Mouse (Mus musculus): ENCODE measurements at regions not wholly inside any gene's neighbourhood (a gene's known extent, or its start where the extent isn't known, plus 50 kb on each side); places are given as distances from the start of the nearest gene placed in this dataset.
"Not testable (repeated sequence)": the region's sequence is repeated elsewhere in the genome, so short reads cannot be mapped to it uniquely, and the experiment has no call there.

- in situ Hi-C loops (cut with MboI, MseI) = no loop called here
These were observed 80.0 kb downstream of the Nfkbiz start for GRCm38 (mm10) chr16:55758707-55759067.

- in situ Hi-C loops (cut with MboI, MseI) = no loop called here
These were observed 80.6 kb downstream of the Nfkbiz start for GRCm38 (mm10) chr16:55757952-55758706.

- in situ Hi-C loops (cut with MboI, MseI) = not testable (repeated sequence)
These were observed 81.3 kb downstream of the Nfkbiz start for GRCm38 (mm10) chr16:55757422-55757815.

GRCm38 (mm10) chr16:55756764-55757421 lies 81.8 kb downstream of the Nfkbiz start:
- in situ Hi-C loops (cut with MboI, MseI) = no loop called here

- in situ Hi-C loops (cut with MboI, MseI) = no loop called here
These were observed 83.3 kb downstream of the Nfkbiz start for GRCm38 (mm10) chr16:55755309-55755832.

GRCm38 (mm10) chr16:55754092-55754763 lies 84.5 kb downstream of the Nfkbiz start:
- in situ Hi-C loops (cut with MboI, MseI) = no loop called here

GRCm38 (mm10) chr16:55753380-55753779 lies 85.3 kb downstream of the Nfkbiz start:
- in situ Hi-C loops (cut with MboI, MseI) = no loop called here

GRCm38 (mm10) chr16:55747250-55747649 lies 91.4 kb downstream of the Nfkbiz start:
- in situ Hi-C loops (cut with MboI, MseI) = loop anchor here in 1 of 2 experiments (5.0 kb wide), 1 partner anchor 75 kb away; no protein-coding TSS in a partner anchor

- in situ Hi-C loops (cut with MboI, MseI) = loop anchor here in 1 of 2 experiments (5.0 kb wide), 1 partner anchor 76 kb away; no protein-coding TSS in a partner anchor
These were observed 92.5 kb downstream of the Nfkbiz start for GRCm38 (mm10) chr16:55746159-55746558.

- in situ Hi-C loops (cut with MboI, MseI) = loop anchor here in 1 of 2 experiments (5.0 kb wide), 1 partner anchor 77 kb away; no protein-coding TSS in a partner anchor
These were observed 93.6 kb downstream of the Nfkbiz start for GRCm38 (mm10) chr16:55745094-55745493.

GRCm38 (mm10) chr16:55741099-55741863 lies 97.4 kb downstream of the Nfkbiz start:
- in situ Hi-C loops (cut with MboI, MseI) = no loop called here

- in situ Hi-C loops (cut with MboI, MseI) = no loop called here
These were observed 100.0 kb downstream of the Nfkbiz start for GRCm38 (mm10) chr16:55738741-55739140.

GRCm38 (mm10) chr16:55735476-55735968 lies 103.2 kb downstream of the Nfkbiz start:
- in situ Hi-C loops (cut with MboI, MseI) = no loop called here

- in situ Hi-C loops (cut with MboI, MseI) = no loop called here
These were observed 104.4 kb downstream of the Nfkbiz start for GRCm38 (mm10) chr16:55734301-55734700.

- in situ Hi-C loops (cut with MboI, MseI) = no loop called here
These were observed 104.9 kb downstream of the Nfkbiz start for GRCm38 (mm10) chr16:55733751-55734150.

- in situ Hi-C loops (cut with MboI, MseI) = no loop called here
These were observed 107.7 kb downstream of the Nfkbiz start for GRCm38 (mm10) chr16:55731003-55731402.

- in situ Hi-C loops (cut with MboI, MseI) = loop anchor here in 1 of 2 experiments (10.0 kb wide), 2 partner anchors 58 to 128 kb away; no protein-coding TSS in a partner anchor
These were observed 112.2 kb downstream of the Nfkbiz start for GRCm38 (mm10) chr16:55726538-55726937.

- in situ Hi-C loops (cut with MboI, MseI) = loop anchor here in 1 of 2 experiments (5.0 to 10.0 kb wide), 3 partner anchors 64 to 134 kb away; no protein-coding TSS in a partner anchor
These were observed 118.3 kb downstream of the Nfkbiz start for GRCm38 (mm10) chr16:55720430-55720829.

GRCm38 (mm10) chr16:55710017-55710416 lies 128.7 kb downstream of the Nfkbiz start:
- in situ Hi-C loops (cut with MboI, MseI) = loop anchor here in 1 of 2 experiments (5.0 kb wide), 1 partner anchor 78 kb away; no protein-coding TSS in a partner anchor

- in situ Hi-C loops (cut with MboI, MseI) = no loop called here
These were observed 132.2 kb downstream of the Nfkbiz start for GRCm38 (mm10) chr16:55706502-55706901.

- in situ Hi-C loops (cut with MboI, MseI) = no loop called here
These were observed 140.2 kb downstream of the Nfkbiz start for GRCm38 (mm10) chr16:55698489-55698892.
